Mouse (Mus musculus): ENCODE measurements around the gene Sh3rf1. TPM values are rescaled to one million over a fixed set of nuclear protein-coding genes. Genes with fewer than 3 reads are reported as not detected.

Gene Sh3rf1
- total RNA-seq, 2 experiments from 2014 or later: 10.6 to 12.3 TPM

DNA sequence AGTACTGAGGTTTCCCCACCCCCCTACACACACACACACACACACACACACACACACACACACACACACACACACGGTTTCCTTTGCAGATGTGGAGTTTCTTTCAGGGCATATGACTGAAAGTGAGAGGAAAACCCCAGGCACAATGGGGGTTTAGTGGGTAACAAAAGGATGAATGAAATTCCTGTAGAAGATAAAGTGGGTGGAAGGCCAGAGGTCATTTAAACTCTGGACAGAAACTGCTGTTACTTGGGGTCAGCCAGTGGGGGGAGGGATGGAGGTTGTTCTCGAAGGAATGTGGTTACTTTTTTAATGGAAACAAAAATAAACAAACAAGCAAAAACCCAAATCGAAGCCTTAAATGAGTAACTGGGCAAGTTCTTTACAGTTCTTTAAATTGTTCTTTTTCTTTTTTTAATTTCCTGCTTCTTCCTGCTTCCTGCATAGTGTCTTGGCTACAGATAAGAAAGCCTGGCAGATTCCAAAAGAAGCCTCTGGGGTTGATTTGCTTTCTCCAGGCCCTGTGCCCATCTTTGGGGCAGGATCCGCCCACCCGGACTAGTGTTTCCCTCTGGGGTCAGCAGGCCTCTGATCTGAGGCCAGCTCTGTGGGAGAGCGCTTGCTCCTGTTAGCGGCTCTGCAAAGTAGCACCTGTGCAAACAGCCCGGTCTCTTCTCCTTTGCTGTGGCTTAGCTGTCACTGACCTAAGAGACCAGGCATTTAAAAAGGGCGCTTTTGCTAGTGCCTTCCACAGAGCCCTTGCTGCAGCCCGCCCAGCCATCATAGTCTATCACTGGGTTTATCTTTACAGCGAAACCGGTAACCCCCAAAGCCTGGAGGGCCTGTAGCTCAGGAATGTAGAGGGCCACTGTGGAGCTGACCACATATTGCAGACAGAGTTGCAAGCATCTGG is 59.8 kb downstream of the Sh3rf1 start:
- peak in 1 of 2 experiments; percentile 21 for DNase-seq (ENCODE audit: low spot score in 2 of 2)

DNA sequence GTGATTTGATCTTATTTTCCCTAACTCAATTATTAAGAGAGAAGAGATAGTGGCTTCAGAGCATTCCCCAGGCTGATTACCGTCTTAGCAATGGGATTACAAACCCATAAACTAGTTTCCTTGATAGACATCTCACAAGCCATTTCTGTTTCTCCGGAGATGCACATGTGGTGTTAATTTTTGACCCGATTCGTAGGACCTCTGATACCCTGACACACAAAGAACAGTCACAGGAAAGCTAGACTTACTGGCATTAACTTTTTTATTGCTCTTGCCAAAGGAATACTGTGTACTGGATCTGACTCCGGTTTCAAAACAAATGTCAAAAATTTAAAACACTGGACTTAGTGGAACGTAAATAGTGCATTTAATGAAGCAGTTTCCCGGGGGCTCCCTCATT is 62.2 kb downstream of the Sh3rf1 start:
- DNase-seq (ENCODE audit: low spot score in 2 of 2): no peak

DNA sequence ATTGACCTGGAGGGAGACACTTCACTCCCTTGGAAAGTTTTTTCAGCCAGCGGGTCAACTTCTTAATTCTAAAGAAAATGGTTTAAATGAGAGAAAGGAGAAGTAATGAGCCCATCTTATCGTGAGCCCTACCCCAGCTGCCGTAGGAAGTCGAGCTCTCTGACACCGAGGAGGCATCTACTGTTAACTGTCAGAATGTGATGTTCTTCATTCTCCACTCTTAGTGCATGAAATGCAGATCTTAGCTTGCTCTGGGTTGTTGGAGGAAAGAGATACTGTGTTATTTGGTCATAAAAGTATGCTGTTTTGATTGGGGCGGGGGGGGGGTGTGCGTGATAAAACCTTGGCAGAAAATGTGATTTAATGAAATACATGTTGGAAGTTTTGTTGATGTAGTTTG is 62.7 kb downstream of the Sh3rf1 start:
- no peak for DNase-seq (ENCODE audit: low spot score in 2 of 2)

DNA sequence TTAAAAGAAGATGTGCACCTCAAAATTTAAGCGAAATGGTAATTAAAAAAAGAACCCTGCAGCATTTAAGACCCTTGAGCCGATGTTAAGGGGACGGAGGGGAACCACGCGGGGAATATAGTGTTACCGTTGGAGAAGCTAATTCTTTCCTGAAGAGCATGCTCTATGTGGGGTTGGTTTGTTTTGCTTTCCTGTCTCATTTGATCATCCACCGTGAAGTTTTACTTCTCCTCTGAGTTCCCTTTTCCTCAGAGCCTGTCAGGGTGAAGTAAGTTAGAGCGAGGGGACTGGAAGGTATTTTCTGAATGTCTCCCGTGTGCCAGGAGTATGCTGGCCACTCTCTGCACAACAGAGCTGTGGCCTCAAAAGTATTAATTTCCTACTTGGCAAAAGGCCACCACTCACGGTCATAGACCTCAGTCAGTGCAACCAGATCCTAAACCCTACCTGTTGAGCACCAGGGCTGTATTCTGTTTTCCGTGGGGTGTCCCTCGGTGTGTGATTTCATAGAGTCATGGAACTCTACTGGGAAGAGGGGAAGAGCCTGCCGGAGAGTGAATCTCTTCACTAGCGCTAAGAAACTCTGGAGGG is 63.2 kb downstream of the Sh3rf1 start:
- DNase-seq (ENCODE audit: low spot score in 2 of 2): no peak

DNA sequence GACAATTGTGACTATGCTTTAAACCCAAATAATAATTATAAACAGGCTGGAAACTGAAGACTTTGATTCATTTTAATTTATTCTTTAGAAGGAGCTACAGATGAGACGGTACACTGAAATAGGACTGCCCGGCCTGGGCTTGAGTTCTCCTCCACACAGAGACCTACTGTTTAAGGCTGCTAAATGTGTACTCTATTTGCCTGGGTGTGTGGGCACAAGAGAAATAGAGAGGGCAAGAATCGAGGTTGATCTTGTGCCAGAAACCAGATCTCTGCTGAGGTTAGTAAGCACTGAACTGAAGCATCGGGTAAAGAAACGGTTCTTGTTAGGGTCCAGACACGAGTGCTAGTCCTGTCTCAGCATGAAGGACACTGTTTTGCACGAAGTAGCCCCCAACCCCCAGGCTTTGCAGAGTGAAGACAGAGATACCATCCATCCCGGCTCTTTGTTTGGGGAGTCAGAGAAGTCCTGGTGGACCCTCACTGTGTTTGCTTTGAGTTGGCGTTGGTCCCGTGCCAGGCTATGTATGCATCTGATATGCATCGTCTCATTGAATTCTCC is 64.4 kb downstream of the Sh3rf1 start:
- DNase-seq (ENCODE audit: low spot score in 2 of 2): no peak

DNA sequence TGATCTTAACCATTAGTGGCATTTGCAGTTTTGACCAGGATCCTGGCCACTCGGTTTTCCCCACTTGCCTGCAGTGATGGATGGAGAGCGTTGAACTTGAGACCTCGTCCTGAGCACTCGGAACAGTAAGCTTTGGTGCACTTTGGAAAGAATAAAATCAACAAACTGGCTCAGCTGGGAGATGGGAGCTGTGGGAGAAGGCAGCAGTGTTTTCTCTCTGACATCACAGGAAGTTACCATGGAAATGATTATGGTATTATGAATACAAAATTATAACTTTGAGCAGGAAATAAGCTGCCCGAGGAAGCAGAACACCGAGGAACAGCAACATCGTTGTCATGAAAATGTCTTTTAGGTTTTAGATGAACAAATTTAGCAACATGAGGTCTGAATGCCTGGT is 65.0 kb downstream of the Sh3rf1 start:
- DNase-seq (ENCODE audit: low spot score in 2 of 2): no peak

DNA sequence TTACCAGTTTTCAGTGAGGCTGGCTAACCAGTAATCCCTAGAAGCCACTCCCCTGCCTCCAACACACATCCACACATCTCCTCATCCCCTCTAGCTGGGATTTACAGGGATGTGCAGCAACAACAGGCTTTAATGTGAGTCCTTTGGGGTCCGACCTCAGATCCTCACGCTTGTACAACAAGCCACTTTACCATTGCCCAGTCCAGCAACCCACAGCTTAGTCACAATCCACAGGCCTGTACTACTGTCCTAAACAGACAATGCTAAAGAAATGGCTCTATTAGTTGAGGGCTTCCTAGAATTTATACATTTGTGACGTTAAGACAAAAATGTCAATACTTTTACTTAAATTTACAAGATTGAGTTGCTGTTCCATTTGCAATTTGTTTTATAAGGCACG is 71.4 kb downstream of the Sh3rf1 start:
- no peak for DNase-seq (ENCODE audit: low spot score in 2 of 2)

DNA sequence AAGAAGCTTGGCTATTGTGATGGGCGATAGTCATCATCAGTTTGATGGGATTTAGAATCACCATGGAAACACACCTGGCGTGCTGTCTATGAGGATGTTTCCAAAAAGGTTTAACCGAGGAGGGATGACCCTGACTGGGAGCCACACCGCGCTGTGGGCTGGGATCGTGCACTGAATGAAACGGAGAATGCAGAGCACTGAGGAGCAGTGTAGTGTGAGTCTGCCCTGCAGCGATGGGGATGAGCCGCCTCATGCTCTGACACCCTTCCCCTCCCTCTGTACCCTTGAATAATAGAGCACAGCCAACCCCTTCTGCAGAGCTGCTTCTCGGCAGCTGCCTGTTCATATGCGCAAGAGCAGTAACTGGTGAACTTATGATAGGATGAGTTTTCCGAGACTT is 71.8 kb downstream of the Sh3rf1 start:
- no peak for DNase-seq (ENCODE audit: low spot score in 2 of 2)

DNA sequence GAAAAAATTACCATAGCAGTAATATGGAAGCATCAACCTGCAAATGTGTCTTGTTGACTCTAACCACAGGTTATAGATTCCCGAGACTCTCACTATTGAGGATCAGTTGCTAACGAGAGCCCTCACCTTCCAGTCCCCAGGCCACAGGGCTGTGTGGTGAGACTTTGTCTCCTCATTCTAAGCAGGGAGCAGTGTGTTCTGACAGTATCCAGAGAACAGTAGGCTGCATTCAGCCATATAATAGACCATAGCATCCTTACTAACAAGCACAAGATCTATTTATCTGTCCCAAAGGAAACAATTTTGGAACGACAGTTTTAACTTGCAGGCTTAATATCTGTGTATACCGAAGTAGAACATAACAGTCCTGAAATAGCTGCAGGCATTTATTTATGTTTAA is 75.2 kb downstream of the Sh3rf1 start:
- no peak for DNase-seq (ENCODE audit: low spot score in 2 of 2)

DNA sequence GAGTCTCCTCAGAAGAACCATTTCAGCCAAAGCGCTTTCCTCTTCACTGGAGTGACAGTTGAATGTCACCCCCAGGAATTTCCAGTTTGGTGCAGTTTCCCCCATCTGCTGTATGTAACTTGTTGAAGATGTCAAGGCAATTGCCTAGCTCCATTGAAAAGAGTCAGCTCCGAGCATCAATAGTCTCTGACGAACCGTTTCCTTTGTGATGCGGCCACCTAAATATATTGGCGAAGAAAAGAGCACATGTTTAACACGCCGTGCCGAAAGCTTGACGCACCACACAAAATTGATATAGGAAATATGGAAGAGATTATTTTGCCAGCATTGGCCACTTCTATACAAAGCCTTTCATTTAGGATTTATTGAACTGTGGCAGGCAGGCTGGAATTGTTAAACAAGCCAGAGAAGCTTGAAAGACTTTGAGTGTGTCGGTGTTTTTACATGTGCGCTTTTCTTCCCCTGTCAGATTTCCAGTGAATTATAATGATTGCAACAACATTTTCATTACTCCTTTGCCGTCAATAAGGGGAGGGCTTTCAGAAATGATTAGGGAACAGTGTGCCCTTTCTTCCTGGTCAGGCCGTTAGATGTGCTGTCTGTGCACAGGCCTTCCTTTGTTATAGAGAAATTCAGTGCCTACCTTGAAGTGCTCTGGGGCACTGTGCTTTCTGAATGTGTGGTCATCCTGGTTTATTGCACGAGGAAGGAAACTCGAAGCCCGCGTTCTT is 77.8 kb downstream of the Sh3rf1 start:
- DNase-seq (ENCODE audit: low spot score in 2 of 2): no peak

DNA sequence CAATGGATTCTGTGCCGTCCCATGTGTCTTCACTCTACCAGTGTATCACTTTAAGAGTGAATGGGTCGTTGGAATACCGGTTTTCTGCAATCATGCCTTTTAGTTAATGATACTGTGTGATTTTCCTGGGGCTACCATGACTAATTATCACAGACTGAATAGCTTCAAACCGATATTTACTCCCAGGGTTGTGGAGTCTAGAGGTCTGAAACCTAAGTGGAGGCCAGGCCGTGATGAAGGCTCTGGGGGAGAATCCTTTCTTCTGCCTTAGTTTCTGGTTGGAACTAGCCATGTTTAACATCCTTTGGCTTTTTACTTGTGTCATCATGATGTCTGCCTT is 78.3 kb downstream of the Sh3rf1 start:
- DNase-seq (ENCODE audit: low spot score in 2 of 2): no peak

DNA sequence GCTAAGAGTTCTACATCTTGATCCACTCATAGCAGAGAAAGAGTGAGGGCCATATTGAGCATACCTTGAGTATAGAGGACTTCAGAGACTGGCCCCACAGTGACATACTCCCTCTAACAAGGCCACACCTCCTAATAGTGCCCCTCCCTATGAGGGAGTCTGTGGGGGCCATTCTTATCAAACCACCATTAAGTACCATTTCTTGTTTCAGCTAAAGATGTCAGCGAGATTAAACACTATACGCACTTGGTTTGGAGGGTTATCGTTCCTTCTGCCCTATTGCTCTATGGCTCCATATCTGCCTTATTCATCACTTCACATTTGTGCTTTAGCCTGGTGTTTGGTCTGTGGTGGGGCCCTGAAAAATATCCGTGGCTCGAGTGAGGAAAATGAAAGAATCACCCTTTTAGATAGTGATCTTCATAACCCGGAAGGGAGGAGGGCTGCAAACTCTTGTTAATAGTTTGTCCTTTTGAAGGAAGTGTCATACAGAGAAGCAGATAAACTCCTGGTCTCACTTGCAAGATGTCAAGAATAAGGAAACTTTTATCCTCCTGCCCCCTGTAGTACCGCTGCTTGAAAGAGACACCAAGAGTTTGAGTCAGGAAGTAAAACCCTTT is 81.9 kb downstream of the Sh3rf1 start:
- no peak for DNase-seq (ENCODE audit: low spot score in 2 of 2)

DNA sequence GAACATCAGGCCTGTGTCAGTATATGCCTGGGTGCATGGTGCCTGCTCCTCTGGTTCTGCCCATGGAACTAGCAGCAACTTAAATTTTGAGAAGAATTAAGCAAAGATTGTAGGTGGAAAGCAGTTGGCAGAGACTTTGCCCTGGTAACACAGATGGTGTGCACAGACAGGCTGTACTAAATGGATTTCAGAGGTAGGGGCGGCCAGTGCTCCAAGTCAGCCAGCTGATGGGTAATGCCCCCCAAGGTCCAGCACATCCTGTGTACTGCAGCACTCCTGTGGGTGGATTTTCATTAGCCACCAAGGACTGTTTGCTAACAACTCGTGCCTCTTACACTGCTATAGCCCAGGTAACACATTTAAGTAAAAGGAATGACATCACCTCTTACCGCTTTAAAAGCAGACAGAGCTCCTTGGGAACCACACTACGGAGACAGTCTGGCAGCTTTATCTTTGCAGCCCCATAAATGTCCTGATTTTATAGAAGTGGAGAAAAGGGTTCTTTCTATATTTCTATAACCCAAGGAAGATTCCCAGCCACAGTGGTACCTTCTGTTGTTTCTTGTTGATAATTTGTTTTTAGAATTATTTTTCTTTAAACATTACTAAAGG is 82.9 kb downstream of the Sh3rf1 start:
- no peak for DNase-seq (ENCODE audit: low spot score in 2 of 2)

DNA sequence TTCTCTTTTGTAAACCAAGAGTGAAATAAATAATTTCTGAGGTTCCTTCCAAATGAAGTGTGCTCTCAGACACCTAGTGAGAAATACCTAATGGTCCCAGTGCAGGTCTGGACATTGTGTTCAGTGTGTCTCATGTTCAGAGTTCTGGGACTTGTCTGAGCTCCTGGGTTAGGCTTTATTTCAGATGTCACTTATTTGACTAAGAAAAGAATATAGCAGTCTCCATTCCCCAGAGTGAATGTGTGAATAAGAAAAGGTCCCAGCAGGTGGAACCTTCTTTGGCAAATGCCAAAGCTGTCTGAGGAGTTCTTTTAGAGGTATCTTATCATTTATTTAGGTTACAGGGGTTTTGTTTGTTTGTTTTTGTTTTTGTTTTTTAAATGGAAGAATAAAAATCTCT is 85.2 kb downstream of the Sh3rf1 start:
- no peak for DNase-seq (ENCODE audit: low spot score in 2 of 2)

DNA sequence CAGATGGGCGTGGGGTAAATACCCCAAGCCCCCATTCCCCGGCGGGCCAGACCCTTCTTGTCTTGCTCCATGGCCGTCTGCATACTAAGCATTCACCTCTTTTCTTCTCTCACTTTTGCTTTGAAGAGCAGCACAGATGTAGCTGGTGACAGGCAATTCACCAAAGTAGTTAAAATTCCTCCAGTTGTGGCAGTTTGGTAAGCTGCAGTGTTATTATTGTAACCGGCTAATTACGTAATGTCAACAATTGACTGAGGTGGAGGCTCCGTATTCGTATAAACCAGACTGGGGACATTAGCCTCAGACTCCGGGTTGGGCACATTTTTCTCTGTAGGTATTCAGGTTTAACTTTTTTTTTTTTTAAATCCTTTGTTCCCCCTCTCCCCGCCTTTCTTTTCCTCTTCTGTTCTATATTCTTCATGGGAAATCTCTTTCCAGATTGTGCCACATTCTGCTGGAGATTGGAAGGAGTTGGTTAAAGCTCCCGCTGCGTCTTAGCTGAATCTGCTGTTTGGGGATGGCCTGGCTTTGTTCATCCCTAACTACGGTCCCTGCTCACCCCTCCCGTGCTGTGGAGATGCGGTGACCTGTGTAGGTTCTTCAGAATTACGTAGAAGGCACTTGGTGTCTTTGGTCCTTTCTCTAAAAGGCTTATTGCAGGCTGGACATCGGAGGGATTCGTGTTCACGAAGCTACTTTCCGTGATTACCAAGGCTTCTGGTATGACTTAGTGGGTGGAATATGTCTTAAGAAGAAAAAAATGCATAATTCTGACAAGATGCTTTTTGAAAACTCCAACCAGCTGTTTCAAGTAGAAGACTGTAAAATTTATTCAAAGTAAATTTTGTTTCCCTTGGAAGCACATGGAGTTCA is 86.1 kb downstream of the Sh3rf1 start:
- DNase-seq (ENCODE audit: low spot score in 2 of 2): no peak

DNA sequence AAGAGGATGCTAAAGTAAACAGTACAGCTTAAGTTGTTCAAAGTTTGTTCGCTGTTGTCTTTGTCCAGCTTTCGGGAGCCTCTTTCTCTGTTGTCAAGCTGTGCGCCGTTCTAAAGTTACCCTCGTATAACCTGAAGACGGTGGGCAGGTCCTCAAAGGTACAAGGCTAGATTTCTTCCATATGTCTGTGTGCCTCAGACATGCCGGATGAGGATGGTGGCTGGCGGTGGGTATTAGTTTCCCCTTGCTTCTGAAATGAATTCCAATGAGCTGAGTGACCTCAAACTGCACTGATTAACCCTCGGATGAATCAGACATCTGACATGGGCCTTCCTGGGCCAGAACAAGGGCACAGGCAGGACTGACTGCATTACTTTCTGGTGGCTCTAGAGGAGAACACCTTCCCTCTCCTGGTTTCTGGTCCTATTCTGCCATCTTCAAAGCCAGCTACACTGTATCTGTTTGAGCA is 86.8 kb downstream of the Sh3rf1 start:
- DNase-seq (ENCODE audit: low spot score in 2 of 2): no peak

DNA sequence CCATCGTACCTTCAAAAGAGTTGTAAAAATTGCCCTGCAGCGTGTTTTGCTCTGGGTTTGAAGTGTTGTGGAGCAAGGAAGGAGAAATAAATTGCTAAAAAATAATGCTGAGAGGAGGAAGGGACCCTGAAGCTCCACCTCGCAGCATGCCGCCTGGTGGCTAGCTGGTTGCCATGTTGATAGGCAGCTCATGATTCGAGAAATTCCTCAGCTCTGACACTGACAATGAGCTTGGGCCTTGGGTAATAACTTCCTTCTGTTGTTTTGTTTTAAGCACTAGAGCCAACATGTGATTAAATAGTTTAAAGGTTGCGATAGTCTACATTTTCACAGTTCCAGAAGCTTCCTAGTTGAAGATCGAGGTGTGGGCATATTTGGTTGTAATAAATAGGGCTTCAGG is 89.3 kb downstream of the Sh3rf1 start:
- no peak for DNase-seq (ENCODE audit: low spot score in 2 of 2)

DNA sequence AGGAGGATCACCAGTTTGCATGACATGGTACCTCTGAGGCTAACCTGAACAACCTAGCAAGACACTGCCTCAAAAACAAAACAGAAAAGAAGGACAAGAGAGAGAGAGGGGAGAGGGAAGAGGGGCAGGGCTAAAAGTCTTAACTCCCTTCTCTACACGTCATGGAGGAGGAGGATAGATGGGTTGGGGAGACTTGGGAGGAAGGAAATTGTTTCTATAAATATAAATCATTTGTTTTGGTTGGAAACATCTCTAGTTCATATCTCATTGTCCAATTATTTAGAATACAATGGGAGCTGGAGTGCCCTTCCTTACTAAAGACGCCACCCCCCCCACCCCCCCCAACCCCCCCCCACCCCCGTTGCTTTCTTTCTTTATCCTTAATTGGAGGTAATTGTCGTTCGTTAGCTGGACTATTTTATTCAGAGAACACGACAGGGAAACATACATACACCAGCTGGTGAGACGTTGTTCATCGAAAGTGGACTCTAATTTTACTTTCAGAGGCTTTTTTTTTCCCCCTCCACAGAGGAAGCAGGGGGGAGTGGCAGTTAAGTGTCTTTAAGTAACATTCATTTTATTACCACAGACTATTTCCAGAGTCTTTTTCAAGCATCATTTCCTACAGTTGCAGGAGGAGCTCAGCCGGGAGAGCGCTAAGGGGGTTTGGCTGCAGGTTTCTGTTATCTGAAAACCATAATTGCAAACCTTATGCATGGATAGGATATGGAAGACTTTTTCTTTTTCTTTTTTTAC is 92.5 kb downstream of the Sh3rf1 start:
- DNase-seq (ENCODE audit: low spot score in 2 of 2): no peak

Measured in gastrocnemius, postnatal 4 days (tissue).